Mouse (Mus musculus) MN1 (cell line): ENCODE results near the gene Rab44.
A peak's percentile ranks its signal among the peaks of the same experiment; 100 is the strongest.
"Not testable (repeated sequence)": the region's sequence is repeated elsewhere in the genome, so short reads cannot be mapped to it uniquely, and the experiment has no call there.

Source experiments
- DNase-seq: peaks from one replicate; pipeline ENCODE4 v3.0.0-alpha.2; 2016; ENCODE audit warnings: low spot score

Gene Rab44

DNA sequence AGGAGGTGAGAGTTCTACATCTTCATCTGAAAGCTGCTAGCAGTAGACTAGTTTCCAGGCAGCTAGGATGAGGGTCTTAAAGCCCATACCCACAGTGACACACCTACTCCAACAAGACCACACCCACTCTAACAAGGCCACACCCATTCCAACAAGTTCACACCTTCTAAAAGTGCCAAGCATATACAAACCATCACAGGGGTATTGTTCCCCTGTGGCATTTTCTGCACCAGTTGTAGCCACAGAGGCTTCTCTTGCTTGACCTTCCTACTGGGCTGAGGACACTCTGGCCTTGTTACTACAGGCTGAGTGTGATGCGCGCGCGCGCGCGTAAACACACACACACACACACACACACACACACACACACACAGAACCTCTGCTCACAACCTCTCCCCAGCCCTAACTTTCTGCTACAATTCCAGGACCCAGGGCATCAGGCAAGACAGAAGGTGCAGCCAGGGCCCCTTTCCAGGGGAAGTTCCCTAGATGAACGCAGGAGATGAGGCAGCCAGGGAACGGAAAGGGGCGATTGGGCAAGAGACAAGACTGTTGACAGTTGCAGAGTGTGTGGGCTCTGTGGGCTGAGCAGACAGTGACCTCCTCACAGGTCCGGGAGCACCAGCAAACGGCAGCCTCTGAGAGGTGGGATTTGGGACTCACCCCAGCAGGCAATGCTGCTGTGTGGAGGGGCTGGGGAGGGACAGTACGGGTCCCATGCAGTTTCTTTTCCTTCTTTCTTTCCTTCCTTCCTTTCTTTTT, at the start of gene Rab44:
TSS of gene Rab44 (plus strand) at position 555 of the 762 bp plus-strand sequence.
- no peak for DNase-seq

DNA sequence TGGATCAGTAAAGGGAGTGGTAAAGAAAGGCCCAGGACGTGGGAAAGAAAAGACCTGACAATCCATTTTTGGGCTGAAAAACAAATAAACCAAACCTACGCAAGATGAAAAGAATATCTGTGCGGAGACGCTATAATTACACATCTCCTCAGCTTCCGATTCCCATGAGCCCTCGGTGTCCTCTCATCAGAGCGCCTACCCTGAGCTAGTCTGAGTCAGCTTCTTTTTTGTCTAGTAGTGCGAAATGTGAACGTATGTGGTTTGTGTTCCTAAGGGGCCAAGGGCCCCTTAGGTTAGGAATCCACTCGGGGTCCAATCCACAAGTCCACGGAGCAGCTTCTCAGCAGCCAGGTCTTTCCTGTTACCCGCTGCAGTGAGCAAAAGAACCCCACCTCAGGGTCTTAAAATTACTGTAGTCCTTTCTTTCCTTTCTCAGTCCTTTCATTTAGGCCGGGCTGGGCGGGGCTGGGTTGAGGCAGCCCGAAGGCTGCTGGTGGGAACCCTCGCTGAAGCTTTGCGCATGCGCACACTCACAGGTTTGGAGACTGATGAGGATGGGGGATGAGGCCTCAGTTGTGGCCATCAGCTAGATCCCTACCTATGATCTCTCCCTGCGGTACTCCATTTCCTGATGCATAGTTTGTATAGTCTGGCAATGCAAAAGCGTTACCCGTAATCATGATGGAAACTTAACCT, 48.6 kb upstream of the Rab44 start:
- no peak for DNase-seq

DNA sequence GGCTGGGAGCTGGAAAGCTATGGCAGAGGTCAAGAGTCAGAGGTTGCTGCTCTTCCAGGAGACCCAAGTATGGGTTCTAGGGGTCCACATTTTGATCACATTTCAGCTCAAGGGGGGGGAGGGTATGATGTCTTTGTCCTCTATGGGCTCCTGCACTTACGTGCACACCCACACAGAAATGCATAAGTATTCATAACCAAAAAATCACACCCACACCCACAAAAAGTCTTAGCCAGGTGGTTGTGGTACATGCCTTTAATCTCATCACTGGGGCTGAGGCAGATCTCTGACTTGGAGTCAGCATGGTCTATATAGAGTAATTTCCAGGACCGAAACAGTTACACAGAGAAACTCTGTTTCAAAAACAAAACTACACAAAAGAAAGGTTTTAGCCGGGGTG, 48.0 kb upstream of the Rab44 start:
- no peak for DNase-seq

DNA sequence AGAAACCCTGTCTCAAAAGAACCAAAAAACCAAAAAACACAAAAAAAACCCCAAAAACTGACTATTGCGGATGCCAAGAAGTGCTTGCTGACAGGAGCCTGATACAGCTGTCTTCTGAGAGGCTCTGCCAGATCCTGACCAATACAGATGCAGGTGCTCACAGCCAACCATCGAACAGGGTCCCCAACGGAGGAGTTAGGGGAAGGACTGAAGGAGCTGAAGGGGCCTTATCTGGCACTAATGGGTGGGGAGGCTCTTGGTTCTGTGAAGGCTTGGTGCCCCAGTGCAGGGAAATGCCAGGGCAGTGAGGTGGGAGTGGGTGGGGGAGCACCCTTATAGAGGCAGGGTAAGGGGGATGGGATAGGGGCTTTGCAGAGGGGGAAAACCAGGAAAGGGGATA, 46.5 kb upstream of the Rab44 start:
- not testable (repeated sequence) for DNase-seq

DNA sequence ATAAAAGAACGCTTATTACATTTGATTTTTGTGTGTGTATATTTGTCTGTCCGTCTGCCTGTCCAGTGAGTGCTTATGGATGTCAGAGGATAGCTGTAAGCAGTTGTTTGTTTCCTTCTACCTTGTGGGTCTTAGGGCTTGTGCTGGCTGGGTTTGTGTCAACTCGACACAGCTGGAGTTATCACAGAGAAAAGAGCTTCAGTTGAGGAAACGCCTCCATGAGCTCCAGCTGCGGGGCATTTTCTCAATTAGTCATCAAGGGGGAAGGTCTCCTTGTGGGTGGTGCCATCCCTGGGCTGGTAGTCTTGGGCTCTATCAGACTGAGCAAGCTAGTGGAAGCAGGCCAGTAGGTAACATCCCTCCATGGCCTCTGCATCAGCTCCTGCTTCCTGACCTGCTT, 46.1 kb upstream of the Rab44 start:
- DNase-seq = no peak

DNA sequence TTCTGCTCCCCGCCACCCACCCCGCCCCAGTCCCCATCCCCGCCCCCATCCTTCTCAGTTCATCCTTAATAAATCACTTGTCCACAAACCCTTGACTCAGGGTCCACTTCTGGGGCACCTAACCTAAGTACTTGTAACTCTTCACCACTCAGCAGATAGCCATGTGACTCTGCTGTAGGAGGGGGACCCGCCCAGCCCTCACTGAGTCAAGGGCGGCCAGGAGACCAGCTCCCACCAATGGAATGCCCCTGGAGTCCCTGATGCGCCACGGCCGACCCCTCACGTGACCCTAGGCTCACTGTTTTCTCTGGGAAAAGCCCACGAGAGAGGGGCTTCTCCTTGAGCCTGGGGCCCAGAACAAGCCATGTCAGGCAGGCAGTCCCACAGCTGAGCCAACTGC, 44.9 kb upstream of the Rab44 start:
- no peak for DNase-seq

DNA sequence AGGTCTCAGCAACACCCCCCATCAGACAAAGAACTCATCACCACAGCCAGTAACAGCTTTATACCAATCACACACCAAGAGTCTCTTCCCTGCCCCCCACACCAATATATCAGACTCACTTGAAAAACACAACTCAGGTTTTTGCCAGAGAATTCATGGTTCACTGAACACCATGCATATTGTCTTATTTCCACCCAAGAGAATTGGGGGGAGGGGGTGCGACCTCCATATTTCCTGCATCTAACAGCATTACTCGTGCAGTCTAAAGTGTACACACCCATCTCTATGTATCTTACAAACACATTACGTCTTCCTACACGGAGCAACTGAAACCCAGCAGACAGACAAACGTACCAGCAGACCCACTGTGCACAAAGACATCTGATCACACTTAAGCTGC, 42.1 kb upstream of the Rab44 start:
- no peak for DNase-seq

DNA sequence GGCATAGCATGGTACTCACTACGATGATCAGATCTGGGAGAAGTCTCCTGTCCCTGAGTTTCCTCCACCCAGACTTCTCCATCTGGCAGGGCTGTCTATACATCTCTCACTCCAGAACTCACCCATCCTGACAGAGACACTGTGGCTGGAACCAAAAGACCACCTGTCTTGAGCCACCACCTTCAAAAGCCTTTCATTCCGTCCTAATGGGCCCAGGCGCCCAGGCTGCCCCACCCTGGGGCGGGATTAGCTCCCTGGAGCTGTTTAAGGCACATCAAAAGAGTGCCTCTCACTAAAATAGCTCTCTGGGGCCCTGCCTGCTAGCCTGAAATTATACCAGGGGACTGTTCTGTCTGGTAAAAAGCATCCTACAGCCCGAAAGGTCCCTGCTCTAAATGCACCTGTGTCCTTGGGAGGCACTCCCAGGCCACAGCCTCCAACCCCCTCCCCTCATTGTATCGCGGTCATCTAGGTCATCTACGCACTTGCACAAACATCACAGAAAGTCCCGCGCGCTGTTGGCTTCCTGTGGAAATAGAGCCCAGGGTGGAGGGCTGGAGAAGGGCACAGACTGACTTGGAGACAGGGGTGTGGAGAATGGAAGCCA, 41.1 kb upstream of the Rab44 start:
- peak; percentile 15 for DNase-seq

DNA sequence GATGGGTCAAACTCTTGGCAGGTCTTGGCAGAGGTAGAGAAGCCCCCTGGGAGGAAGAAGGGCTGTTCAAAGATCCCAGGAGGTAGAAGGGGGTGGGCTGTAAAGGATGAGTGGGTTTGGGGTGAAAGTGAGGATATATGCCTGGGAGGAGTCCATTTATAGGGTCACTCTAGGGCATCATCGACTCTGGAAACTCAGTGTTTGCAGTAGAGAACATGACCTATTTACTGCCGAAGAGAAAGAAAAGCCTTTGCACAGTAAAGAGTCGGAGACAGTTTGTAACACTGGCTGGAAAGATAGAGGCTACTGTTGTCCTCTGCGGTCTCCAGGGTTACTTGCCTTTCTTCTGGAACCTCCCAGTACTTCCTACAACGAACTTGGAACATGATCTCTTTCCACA, 40.6 kb upstream of the Rab44 start:
- no peak for DNase-seq

DNA sequence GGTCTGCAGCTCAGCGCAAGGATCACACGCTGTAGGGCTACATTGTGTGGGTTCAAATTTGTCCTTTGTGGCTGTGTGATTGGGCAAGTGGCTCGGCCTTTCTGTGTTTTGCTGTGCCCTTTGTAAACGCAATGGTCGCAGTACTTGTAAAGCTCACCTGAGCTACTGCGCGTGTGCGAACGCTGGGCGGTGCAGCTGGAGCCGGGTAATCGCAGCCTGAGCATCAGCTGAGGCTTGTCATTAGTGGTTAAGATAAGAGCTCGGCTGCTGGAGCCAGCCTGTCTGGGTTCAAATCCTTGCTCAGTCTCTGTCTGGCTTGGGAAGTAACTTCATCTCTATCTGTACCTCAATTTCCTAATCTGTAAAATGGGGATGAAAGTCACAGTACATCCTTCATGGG, 39.9 kb upstream of the Rab44 start:
- DNase-seq = no peak

DNA sequence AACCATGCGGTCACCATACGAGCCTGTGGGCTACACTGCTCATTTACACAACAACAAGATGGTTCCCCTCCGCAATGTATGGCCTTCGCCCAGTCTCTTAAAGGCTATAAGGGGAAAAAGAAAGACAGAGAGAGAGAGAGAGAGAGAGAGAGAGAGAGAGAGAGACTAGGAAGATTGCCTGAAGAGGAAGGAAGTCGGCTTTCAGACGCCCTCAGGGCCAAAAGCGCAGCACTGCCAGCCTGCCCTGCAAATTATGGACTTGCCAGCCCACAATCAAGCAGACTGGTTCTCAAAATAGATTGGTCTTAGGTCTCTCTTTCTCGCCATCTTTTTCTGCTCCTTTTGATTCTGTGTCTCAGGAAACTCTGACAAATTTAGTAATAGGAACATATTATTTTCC, 37.7 kb upstream of the Rab44 start:
- DNase-seq = no peak

DNA sequence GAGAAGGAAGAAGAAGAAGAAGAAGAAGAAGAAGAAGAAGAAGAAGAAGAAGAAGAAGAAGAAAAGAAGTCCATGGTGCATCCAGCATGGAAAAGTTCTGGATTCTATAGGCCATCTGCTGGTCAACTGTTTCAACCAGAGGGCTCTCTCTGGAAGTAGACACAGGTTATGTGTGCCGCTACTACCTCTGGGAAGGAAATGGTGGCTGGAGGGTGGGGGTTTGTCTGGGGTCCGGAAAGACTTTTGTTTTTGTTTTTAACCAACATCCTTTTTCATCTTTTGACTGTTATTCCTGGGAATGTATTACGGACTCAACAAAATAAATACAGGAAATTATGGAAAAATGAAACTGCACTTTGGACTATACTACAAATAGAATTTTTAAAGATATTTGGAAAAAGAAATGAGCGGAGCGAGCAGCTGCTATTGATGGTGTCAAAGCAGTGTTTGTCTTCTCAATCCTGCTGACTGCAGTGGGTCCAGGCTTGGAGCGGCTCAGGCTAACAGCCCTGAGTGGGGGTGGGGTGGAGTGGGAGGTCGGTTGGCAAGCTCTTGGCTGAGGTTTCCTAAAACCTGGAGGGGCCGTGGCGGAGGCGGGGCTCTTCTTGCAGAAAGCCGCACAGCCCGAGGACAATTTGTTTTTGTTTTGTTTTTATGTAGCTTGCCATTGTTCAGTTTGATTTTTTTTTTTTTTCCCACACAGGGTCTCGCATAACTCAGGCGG, 36.0 kb upstream of the Rab44 start:
- DNase-seq = peak; percentile 82

DNA sequence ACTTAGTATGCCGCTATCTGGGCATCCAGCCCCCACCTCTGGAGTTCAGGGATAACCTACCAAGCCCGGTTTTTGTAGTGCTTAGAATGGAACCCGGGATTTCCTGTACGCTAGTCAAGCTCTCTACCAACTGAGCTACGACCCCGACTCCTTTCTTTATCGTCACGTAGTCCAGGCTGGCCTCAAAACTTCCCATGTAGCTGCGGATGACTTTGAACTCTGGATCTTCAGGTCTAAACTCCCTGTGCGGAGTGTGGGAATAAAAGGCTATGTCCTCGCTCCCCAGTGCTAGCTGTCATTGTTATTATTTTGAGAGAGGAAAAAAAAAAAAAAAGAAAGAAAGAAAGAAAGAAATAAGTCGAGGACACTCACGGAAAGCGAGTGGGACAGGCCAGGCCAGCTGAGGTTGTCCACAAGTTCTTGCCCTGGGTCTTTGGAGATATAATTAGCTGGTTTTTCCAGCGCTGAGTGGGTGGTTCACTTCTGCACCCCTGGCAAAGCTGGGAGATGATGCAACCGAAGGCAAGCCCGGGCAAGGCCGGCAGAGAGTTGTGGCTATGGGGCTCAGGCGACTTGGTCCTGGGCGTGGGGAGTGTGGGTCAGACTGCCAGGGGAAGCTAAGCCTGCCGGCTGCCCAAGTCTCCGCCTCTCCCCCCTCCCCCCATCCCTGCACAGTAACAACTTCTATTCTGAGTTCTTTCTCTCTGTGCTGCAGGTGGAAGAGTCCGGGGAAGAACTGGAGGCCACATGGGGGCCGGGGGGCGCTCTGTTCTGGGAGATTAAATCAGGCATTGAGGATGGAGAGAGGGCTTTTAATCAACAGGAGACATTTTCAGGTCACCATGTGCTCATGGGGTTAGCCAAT, 35.2 kb upstream of the Rab44 start:
- DNase-seq = peak; percentile 95

DNA sequence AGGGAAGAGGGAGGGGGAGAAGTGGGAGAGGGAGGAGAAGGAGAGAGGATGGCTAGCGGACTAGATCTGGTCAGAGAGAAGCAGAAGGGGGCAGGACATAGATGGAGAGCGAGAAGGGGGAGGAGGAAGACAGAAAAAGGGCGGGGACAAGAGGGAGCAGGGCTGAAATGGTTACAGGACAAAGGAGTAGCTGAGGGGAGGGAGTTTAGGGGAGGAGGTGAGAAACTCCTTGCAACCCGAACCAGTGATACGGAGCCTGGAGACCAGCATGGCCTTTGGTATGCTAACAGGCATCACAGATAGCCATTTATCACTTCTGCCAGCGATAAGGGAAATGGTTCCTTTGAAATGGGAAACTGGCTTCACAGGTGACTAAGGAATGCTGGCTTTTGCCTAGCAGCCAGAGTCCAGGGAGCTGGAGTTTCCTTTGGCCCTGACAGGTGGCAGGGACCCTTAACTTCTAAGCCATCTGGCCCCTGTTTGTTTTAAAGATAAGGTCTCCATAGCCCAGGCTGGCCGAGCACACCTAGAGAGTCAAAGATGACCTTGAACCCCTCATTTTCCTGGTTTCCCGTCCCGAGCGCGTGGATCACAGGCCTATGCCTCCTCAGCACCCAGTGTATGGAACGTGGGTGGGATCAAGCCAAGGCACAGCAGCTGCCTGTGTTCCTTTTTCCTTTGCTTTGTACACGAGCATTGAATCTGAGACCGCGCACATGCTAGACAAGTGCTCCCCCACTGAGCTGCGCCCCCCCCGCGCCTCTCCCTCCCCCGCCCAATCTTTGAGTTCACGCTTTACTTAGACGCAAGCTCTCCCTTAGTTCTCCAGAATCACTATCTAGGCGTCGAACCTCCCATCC, 33.0 kb upstream of the Rab44 start:
- no peak for DNase-seq

DNA sequence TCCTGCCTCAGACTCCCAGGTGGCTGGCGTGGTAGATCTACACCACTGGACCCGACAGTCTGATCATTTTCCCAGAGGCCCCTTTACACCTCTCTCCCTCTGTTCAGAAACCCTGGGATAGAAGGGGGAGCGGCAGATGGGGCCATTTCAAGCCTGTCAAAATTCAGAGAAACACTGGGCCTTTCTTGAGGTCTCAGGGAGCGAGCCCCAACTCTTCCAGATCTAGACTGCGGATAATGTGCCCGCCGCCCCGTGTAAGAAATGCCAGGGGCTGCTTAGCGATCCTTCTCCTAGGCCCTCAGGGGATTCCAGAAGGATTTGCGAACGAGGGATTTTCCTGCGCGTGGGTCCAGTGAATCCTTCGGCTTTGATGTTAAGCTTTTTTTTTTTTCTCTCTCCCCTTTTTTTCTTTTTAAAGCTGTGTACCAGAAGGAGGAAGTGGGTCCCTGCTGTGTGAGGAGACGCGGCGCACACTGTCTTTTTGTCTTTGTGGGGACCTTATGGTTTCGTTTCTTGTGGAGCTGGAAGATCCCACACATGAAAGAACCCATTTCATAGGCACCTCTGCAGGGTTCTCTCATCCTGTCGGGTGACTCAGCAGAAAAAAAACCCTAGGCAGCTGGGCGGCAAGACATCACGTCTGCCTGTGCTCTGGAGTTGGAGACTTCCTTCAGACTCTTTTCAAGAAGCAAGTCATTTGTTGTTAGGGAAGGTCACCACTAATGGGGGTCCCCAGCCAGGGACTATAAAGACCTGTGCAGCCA, 32.1 kb upstream of the Rab44 start:
- no peak for DNase-seq

DNA sequence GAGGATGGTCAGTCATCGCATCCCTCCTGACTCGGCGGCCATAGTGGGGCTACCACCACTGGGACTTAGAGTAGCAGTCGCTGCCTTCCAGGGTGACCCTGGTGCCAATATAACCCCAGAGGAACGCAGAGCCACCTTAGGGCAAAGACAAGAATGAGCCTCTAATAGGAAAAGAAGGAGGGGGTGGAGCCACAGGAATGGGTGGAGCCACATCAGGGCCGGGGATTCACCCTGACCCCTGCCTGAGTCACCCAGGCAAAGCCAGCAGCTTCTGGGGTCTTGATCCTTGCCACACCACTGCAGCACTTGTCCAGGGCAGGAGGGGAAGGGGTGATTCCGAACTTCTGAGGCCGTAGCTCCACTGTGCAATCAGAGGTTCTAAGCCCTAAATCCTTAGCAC, 30.4 kb upstream of the Rab44 start:
- DNase-seq = no peak

DNA sequence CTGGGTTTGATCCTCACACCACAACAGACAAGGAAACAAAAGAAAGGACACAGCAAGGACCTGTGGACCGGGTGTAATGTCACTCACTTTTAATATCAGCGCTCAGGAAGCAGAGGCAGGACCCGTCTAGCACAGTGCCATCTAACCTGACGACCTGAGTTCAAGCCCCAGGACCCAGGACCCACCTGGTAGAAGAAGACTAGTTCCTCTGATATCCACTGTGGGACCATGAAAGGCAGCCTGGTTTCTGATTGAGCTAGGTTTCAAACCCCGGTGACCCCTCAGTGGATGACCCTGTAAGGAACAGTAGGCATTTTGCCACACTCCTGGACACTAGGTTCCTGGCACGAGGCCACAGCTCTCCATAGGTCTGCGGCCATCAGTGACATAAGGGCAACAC, 29.3 kb upstream of the Rab44 start:
- no peak for DNase-seq

DNA sequence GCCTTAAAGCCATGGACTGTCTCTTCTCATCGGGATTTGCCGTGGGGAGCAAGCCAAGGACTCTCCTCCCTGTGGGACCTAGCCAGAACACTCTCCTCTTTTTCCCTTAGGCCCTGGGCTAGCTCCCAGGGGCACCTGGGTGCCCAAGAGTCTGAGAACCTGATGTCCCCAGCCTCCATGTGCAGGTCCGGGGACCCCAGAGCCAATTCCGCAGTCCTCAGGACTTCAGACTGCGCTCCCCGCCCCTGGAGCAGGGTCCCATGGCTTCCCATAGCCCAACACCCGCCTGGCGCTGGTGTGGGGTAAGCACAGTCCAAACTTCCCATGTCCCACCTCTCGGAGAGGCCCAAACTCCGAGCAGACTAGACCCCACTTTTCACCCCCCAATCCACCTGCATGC, 28.7 kb upstream of the Rab44 start:
- no peak for DNase-seq

DNA sequence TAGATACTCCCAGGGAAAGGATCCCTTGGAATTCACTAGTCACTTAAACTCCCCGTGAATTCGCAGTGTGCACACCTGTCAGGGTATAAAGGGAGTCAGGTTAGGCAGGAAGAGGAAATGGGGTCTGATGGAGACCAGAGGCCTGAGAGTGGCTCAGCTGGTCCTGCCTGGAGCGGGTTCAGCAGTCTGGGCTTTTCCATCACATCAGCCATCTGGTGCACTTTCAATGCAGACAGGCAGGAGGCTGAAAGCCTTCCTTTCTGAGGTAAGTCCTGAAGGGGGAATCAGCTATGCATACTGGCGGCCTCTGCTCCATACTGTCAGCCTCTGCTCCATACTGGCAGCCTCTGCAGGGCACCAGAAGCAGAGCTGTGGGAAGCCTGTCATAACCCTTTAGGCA, 27.0 kb upstream of the Rab44 start:
- DNase-seq = no peak

DNA sequence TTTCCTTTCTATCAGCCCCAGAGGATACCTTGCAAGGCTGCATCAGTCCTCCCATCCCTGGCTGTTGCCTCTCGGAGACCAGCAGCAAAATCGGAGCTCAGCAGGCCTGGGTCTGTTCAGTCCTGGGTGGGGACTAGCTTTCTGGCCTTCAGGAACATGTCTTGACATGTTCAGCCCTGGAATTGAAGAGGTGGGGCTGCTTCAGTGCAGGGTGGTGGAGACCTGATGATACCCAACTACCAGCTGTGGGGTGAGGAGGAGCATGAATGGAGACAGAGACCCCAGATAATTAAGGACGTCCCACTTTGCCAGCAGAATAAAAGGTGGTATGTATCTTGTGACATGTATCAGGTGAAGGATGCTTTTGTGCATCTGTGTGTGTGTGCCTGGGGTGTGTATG, 23.2 kb upstream of the Rab44 start, which contains the start of gene Cdkn1a:
TSS of gene Cdkn1a (plus strand) at position 201 of the 400 bp plus-strand sequence.
- DNase-seq = no peak
